Mouse (Mus musculus) ES-E14 (cell line): ENCODE data around the gene Sar1b. TPM values are rescaled to one million over a fixed set of nuclear protein-coding genes. Genes with fewer than 3 reads are reported as not detected.
"Not testable (repeated sequence)": the region's sequence is repeated elsewhere in the genome, so short reads cannot be mapped to it uniquely, and the experiment has no call there.

Experiments
- DNase-seq: peaks from one replicate; pipeline ENCODE4 v3.0.0-alpha.2; 2013; ENCODE audit warnings: low read depth, low spot score
- H3K27ac ChIP-seq: 2 replicates; pipeline ENCODE4 v1.5.1; 2012; ENCODE audit warnings: low read depth, mild to moderate bottlenecking, low read length, moderate library complexity, mixed read lengths; ENCODE audit not compliant: poor library complexity, insufficient read depth, severe bottlenecking
- H3K36me3 ChIP-seq: 2 replicates; pipeline ENCODE4 v1.6.1; 2012; ENCODE audit warnings: mild to moderate bottlenecking, low read length, moderate library complexity, mixed read lengths; ENCODE audit not compliant: control insufficient read depth, poor library complexity, insufficient read depth, severe bottlenecking
- H3K4me1 ChIP-seq, 2 experiments: fragments of 150-350 bp in 1 of 2; sonication (generic) in 1 of 2; 2 replicates each; pipeline ENCODE4 v1.6.1; 2012; ENCODE audit warnings: low read length in 2 of 2, mild to moderate bottlenecking in 1 of 2, mixed read lengths in 1 of 2; ENCODE audit not compliant: control insufficient read depth in 2 of 2, insufficient read depth in 2 of 2, poor library complexity in 1 of 2
- H3K4me3 ChIP-seq, 2 experiments: fragments of 150-350 bp in 1 of 2; sonication (generic) in 1 of 2; 2 replicates each; pipeline ENCODE4 v1.5.1; 2012; ENCODE audit warnings: low read length in 2 of 2, low read depth in 1 of 2, mild to moderate bottlenecking in 1 of 2, mixed read lengths in 1 of 2; ENCODE audit not compliant: insufficient read depth in 1 of 2, poor library complexity in 1 of 2, severe bottlenecking in 1 of 2
- H3K9ac ChIP-seq: 2 replicates; pipeline ENCODE4 v1.6.1; 2012; ENCODE audit warnings: low read depth, mild to moderate bottlenecking, low read length, mixed read lengths; ENCODE audit not compliant: poor library complexity, insufficient read depth, severe bottlenecking
- H3K9me3 ChIP-seq: fragments of 150-350 bp; sonication (generic); 2 replicates; pipeline ENCODE4 v1.6.1; 2012; ENCODE audit warnings: low read depth, mild to moderate bottlenecking, low read length; ENCODE audit not compliant: control insufficient read depth, insufficient read depth
- CHD2 ChIP-seq: IDR thresholded peaks from 2 replicates; pipeline ENCODE4 v1.6.1; 2014; ENCODE audit warnings: mild to moderate bottlenecking, low read depth, low read length, inconsistent platforms
- HCFC1 ChIP-seq: IDR thresholded peaks from 2 replicates; pipeline ENCODE4 v1.6.1; 2012; ENCODE audit warnings: low read length, inconsistent platforms, borderline replicate concordance; ENCODE audit not compliant: insufficient read depth
- MAFK ChIP-seq: IDR thresholded peaks from 2 replicates; pipeline ENCODE4 v1.6.1; 2014; ENCODE audit warnings: mild to moderate bottlenecking, low read depth, low read length, inconsistent platforms; ENCODE audit not compliant: insufficient read depth
- ZC3H11A ChIP-seq: IDR thresholded peaks from 2 replicates; pipeline ENCODE4 v1.6.1; 2012; ENCODE audit warnings: low read depth, mild to moderate bottlenecking, inconsistent platforms, low read length, borderline replicate concordance
- ZNF384 ChIP-seq: IDR thresholded peaks from 2 replicates; pipeline ENCODE4 v1.6.1; 2012; ENCODE audit warnings: low read depth, low read length, inconsistent platforms
- in situ Hi-C, 2 experiments: fragments of 600-800 bp; cut with MboI; formaldehyde crosslinking; loops; one replicate each; pipeline ENCODE4 v1.15.1; 2025; ENCODE audit warnings: low sequenced_read_pairs in 2 of 2, inconsistent platforms in 1 of 2; ENCODE audit not compliant: unreplicated experiment in 2 of 2
- total RNA-seq: library from RNA; depleted of rRNA; stranded (reverse); fragments of 300-350 nt; gene quantifications from 2 replicates; pipeline ENCODE4 v1.2.3, GENCODE M21; 2012; rRNA removed

Sar1b gene
- 86.0 and 86.1 TPM in 2 replicates for total RNA-seq

GRCm38 (mm10) chr11:51763213-51763907 is at the start of gene Sar1b, which contains the start of gene Sec24a:
Sar1b (plus strand) TSS chr11:51763687.
Sec24a (minus strand) TSS chr11:51763634.
- 0 out of 4 replicates have a peak, but pooled peaks cover 0 to 1% of the 10 kb centered on the region in 2 experiments for H3K4me1 ChIP-seq
- DNase-seq, result peak; percentile 51
- H3K27ac ChIP-seq, result no peak within 1 kb of the TSS

DNA sequence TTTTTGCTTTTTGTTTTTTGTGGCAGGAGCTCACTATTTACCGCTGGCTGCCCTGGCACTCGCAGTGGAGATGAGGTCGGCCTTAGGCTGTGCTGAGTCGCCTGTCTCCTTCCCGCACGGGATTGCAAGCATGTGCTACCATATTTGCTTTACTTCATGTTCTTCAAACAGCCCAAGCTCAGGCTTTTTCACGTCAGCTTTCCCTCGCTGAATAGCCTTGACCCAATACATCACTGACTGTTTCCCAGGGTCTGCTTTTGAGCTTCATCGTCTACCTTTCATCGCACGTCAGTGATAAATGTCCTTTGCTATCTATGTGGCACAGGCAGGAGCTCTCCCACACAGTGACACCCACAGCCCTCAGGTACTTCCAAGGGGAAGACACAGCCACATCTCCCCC is 42.4 kb upstream of the Sar1b start:
- in situ Hi-C loops, result no loop called here
- no peak for TF ChIP-seq CHD2
- no peak for TF ChIP-seq ZNF384
- peaks cover 4% of the 10 kb centered on the region; the same call in 1 of the 2 replicates for H3K36me3 ChIP-seq
- no peak overlapping the region for H3K4me3 ChIP-seq
- H3K9me3 ChIP-seq, result no peaks in the 10 kb centered on the region
- H3K9ac ChIP-seq, result no peak overlapping the region
- no peaks in the 10 kb centered on the region for H3K4me1 ChIP-seq
- H3K27ac ChIP-seq, result no peak overlapping the region
- DNase-seq, result no peak

More at GRCm38 (mm10) chr11:51763213-51763907, at the start of gene Sar1b, which contains the start of gene Sec24a:
- Histone ChIP-seq H3K9ac (peak within 1 kb of the TSS; percentile 92), H3K36me3 (no peaks in the 10 kb centered on the region), H3K4me3 (peak within 1 kb of the TSS; percentile 93 to 99), H3K9me3 (no peaks in the 10 kb centered on the region)
- TF ChIP-seq ZNF384 (0 out of 2 replicates have a peak, but pooled peaks have one; percentile 48), HCFC1 (peak; percentile 86), MAFK (no peak)
- in situ Hi-C loops, result no loop called here

DNA sequence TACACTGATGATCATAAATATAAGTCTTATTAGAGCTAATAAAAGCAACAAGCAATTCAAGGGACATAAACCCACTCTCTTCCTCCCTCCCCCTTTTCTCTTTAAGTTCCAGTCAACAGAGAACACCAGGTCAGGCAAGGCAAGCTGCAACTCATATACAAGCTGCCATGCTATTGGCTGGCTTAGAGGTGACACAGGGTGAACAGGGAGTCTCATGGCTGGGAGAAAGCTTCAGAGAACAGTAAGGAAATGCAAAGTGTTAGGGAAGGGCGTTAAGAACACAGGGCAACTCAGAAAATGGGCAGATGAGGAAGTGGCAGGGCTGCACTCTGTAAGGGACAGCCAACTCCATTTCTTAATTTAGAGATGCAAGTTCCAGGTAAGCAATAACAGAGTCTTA is 30.6 kb upstream of the Sar1b start:
- DNase-seq, result no peak
- Histone ChIP-seq H3K36me3 (peaks cover 1% of the 10 kb centered on the region; the same call in 1 of the 2 replicates), H3K9me3 (no peaks in the 10 kb centered on the region), H3K9ac (no peak overlapping the region), H3K4me1 (peaks cover 3 to 10% of the 10 kb centered on the region in 2 experiments; a peak in 2 of 4 replicates), H3K27ac (no peak overlapping the region), H3K4me3 (no peak overlapping the region)
- in situ Hi-C loops, result no loop called here
- no peak for TF ChIP-seq ZNF384
- no peak for TF ChIP-seq ZC3H11A
- no peak for TF ChIP-seq HCFC1
- no peak for TF ChIP-seq CHD2
- no peak for TF ChIP-seq MAFK

DNA sequence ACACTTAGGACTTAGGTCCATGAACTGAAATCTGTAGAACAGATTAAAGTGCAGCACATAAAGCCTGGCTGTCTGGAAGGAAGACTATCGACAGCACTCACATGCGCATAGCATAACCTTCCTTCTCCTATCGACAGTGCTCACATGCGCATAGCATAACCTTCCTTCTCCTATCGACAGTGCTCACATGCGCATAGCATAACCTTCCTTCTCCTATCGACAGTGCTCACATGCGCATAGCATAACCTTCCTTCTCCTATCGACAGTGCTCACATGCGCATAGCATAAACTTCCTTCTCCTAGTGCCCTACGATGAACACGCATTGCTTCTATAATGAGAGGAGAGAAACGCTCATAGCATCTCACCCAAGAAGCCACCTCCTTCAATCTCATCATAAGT is 29.3 kb upstream of the Sar1b start:
- H3K9me3 ChIP-seq, H3K9ac ChIP-seq, DNase-seq, H3K36me3 ChIP-seq, H3K27ac ChIP-seq, H3K4me3 ChIP-seq, in situ Hi-C loops, H3K4me1 ChIP-seq: not testable (repeated sequence)
